Mouse (Mus musculus) cerebellum, postnatal 14 days (tissue): Measurements from ENCODE around the gene Kdm3a.

Source experiments
- DNase-seq, 2 experiments: peaks; one replicate each; pipeline ENCODE4 v3.0.0; 2021; ENCODE audit warnings: mixed read lengths in 2 of 2

The Kdm3a gene

DNA sequence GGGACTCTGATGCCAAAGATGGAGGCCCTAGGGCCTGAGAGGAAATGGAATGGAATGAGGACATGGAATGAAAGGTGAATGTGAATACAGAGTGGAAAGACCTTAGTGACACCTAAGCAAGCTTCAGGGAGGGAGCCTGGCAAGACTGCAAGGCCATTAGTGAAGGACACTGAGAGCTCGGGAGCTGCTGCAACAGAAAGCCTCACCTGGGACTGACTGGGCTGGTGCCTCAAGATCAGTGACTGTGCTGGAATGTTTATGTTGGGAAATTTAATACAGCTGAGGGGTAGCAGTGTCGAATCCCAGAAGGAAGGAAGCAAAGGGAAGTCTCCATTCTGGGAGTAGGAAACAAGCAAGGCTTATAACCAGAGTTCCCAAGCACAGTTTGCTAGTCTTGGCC lies 63.8 kb downstream of the Kdm3a start:
- DNase-seq, result no peak

DNA sequence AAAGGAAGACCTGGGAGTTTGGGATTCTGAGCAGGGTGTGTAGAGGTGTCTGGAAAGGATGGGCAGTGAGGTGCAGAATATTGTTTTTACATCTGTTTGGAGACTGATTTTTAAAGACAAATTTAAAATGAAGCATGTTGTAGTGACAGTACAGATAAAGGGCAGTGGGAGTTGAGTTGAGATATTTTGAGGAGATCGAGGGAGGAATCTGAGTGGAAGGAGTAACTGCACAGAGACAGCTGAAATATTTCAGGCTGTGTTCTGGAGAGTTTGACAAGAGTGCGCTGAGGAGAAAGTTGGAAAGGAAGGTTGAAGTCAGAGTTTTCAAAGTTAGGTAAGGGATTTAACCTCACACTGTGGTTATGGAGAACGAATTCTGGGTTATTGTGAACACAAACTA lies 64.2 kb downstream of the Kdm3a start:
- no peak for DNase-seq

DNA sequence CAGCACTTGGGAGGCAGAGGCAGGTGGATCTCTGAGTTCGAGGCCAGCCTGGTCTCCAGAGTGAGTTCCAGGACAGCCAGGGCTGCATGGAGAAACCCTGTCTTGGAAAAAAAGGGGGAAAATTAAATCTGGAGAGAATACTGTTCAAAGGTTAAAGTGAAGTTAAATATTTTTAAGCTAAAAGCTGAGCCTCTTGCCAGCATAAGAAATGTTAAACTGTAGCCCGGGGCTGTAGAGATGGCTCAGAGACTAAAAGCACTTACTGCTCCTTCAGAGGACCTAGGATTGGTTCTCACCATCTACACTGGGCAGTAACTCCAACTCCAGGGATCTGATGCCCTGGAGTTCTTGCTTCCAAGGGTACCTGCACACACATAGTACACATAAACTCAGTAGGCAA lies 76.0 kb downstream of the Kdm3a start:
- DNase-seq, result no peak

DNA sequence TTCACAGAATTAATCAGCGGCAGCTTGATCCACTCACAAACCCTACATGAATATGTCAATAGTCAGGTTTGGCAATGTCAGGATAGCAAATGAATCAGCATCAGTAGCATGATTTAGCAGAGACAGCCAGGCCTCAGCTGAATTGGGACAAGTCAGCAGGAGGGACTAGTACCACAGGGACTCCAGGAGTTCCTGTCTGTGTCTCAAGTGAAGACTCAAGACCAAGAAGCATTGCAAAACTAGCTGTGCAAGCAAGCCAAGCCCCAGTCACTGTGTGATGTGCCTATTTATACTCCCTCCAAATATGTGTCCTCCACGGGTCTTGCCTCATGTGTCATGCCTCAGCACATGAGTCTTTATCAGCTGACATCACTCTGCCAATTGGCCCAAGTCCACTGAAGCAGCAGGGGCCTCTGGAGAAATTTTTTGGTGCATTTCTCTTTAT lies 77.3 kb downstream of the Kdm3a start:
- peak; percentile 38 to 53 for DNase-seq

DNA sequence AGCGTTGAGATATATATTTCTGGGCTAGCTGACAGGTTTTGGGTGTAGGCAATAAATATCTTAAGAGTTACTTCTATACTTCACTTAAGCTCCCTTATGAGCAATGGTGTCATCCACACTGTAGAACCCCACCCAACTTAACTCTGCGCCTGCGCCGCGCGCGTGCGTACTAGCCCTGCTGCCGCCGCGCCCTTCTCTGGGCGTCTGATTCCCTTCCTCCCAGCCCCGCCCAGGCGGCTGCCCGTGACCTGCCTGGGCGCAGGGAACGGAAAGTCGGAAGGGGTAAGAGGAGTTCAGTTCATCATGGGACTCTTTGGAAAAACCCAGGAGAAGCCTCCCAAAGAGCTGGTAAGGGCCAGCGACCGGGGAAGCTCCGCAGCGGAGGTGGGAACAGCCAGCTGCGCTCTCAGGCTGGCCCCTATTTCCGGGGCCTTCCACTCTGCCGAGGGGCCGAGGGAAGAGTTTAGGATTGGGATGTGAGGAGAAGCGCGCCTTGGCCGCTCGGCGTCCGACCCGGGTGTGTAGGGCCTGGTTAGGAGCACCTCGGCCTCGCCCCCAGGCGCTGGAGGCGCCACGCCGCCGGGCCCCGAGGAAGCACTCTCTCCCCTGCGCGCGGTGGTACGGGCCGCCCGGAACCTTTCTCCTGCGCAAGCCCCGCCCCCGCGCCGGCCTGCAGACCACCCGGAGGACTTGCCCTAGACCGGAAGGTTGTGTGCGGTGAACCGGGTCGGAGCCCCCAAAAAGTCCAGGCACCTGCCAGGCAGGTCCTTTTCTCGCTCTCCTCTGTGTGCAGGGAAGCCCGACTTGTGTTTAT lies 88.9 kb downstream of the Kdm3a start, which contains the start of gene Chmp3:
TSS of gene Chmp3 (plus strand) at position 112 of the 814 bp plus-strand sequence.
- DNase-seq, result peak; percentile 97 to 98
